Mouse (Mus musculus): ENCODE measurements at regions not wholly inside any gene's neighbourhood (a gene's known extent, or its start where the extent isn't known, plus 50 kb on each side); places are given as distances from the start of the nearest gene placed in this dataset.

DNA sequence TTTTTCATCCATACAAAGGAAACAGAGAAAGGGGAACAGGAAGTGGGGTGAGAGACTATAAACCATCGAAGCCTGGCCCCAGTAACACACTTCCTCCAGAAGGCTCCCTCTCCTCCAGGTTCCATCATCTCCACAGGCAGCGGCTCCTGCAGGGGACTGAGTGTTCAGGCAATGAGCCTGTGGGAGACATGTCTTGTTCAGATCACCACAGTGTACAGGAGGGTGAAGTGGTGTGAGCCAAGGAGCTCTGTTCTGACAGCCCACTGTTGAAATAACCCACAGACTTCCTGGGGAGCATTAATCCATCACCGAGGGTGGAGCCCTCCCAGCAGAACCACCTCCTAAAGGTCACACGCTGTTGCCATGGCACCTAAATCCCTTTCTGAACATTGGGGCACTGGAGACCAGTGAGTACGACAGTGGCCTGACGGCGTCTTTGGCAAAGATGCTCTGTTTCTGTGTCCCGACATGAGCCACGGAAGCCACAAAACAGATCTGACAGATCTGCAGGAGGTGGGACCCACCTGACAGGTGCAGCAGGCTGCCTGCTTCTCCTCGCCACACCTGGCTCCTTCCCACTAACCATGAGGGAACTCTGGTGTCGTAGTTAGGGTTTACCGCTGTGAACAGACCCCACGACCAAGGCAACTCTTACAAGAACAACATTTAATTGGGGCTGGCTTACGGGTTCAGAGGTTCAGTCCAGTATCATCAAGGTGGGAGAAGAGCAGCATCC is 60.9 kb downstream of the Psmg1 start:
- no peak for DNase-seq

- peak; percentile 77 for DNase-seq
Measured at GRCm38 (mm10) chr16:95928290-95929260, 62.2 kb downstream of the Psmg1 start.

GRCm38 (mm10) chr16:95926558-95926957 is 64.2 kb downstream of the Psmg1 start:
- DNase-seq = no peak

DNA sequence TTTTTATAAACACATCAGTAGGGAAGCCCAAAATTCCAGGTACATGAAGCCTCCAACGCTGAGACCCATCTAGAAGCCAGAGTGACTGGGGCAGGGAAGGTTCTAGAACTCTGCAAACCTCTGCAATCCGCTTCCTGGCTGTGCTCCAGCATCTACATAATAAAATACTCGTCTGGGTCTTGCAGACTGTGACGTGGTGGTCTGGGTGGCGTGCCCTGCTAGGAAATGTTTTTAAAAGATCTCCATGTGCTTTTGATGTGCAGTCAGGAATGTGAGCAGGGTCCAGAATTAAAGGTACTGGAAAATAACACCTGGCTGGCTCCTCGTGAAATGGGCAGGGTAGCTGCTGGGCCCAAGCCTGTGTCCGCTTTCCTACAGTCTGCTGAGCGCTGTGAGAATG is 66.0 kb downstream of the Psmg1 start:
- no peak for DNase-seq

DNA sequence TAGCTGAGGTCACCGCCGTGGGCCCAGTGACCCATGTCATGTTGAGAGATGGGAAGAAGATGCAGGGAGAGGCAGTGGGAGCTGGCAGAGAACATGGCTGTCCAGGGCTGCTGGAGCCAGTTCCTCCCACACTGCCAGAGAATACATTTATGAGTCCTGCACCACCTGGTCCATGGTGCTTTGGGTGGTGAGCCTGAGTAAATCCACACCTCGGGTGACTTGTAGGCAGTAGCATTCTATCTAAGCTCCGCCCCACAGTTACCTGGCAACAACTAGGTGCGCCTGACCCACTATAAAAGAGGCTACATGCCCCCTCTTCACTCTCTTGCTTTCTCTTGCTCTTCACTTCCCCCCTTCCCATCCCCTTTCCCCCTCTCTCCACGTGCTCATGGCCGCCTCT is 66.8 kb downstream of the Psmg1 start:
- DNase-seq = no peak

- DNase-seq = no peak
Measured at GRCm38 (mm10) chr16:95922369-95922934, 68.3 kb downstream of the Psmg1 start.

DNA sequence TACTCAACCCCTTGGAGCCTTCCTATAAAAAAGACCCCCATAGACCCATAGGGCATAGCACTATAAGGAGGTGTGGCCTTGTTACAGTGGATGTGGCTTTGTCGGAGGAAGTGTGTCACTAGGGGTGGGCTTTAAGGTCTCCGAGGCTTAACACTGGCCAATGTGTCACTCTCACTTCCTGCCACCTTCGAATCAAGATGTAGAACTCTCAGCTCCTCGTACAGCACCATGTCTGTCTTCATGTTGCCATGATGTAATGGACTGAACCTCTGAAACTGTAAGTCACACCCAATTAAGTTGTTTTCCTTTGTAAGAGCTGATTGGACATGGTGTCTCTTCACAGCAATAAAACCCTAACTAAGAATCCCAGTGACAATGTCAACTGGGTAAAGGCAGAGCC is 69.6 kb downstream of the Psmg1 start:
- no peak for DNase-seq

- DNase-seq = no peak
Measured at GRCm38 (mm10) chr16:95918651-95919425, 71.9 kb downstream of the Psmg1 start.

- DNase-seq = no peak
Measured at GRCm38 (mm10) chr16:95917635-95918407, 72.9 kb downstream of the Psmg1 start.

- DNase-seq = no peak
Measured at GRCm38 (mm10) chr16:95913879-95914278, 76.9 kb downstream of the Psmg1 start.

GRCm38 (mm10) chr16:95904531-95905165 is 86.1 kb downstream of the Psmg1 start:
- DNase-seq = no peak

- peak; percentile 14 for DNase-seq
Measured at GRCm38 (mm10) chr16:95903383-95903913, 87.3 kb downstream of the Psmg1 start.

GRCm38 (mm10) chr16:95902177-95902576 is 88.6 kb downstream of the Psmg1 start:
- no peak for DNase-seq

DNA sequence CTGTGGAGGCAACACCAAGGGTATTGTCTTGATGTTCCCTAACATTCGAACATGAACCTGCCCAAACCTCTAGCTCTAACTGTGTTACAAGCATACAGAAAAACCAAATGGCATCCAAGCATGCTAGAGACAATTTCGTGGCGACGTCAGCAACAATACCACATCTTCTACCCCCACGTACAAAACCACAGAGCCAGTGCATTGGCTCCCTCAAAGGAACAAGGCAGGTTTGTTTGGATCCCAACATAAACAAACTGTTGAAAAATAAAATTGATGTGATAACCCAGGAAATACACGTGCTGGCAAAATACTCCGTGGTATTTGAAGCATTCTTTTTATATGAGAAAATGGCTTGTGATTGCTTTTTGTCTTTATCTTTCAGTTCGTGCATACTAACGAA is 89.4 kb downstream of the Psmg1 start:
- DNase-seq = no peak

GRCm38 (mm10) chr16:95900181-95900580 is 90.6 kb downstream of the Psmg1 start:
- DNase-seq = no peak

- DNase-seq = no peak
Measured at GRCm38 (mm10) chr16:95899672-95900071, 91.1 kb downstream of the Psmg1 start.

DNA sequence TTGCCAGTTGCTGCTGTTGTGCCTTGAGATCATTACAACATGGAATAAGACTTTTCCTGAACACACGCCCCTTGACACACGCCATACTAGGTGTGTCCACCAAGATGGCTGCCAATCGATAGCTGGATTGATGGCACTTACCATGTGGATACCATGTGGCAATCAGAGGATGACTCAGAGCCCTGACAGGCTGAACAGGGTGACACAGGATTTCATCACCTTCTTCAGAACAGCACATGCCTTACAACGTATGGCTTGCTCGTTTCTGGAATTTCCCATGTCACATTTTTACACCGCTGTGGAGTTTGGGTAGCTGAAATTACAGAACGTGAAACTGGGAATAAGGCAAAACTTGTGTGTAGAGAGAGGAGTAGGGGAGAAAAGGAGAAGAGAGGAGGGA is 92.9 kb downstream of the Psmg1 start:
- no peak for DNase-seq

DNA sequence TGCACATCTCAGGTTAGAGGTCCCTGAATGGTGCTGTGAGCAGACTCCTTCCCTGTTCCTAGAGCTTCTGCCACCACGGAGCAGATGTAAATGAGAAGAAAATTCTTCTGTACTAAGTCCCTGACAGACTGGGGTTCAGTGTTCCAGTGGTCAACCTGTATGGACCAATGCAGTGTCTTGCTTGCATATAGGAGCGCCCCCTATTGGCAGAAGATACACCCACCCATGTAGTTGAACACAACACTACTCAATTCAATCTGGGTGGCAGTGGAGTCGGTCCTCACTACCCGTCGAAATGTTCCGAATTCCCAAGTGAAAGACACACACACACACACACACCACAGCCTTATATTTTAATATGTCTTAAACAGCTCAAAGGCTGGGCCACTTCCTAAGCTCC is 94.6 kb downstream of the Psmg1 start:
- DNase-seq = peak; percentile 12

- DNase-seq = no peak
Measured at GRCm38 (mm10) chr16:95893534-95894290, 97.0 kb downstream of the Psmg1 start.

- no peak for DNase-seq
Measured at GRCm38 (mm10) chr16:95892356-95892755, 98.4 kb downstream of the Psmg1 start.
